Mouse (Mus musculus) Muller cell, postnatal 12 days (primary cell): ENCODE measurements around the gene Tmem253.
"Not testable (repeated sequence)": the region's sequence is repeated elsewhere in the genome, so short reads cannot be mapped to it uniquely, and the experiment has no call there.

Source experiments
- DNase-seq: peaks from one replicate; pipeline ENCODE4 v3.0.0-alpha.2; 2015; ENCODE audit errors: inconsistent ontology term

The Tmem253 gene

GRCm38 (mm10) chr14:52021568-52022212 lies 6.2 kb downstream of the Tmem253 start:
- DNase-seq, result no peak

- no peak for DNase-seq
Observed at GRCm38 (mm10) chr14:52022244-52022708, 6.8 kb downstream of the Tmem253 start.

GRCm38 (mm10) chr14:52022709-52023459 lies 7.4 kb downstream of the Tmem253 start:
- DNase-seq, result peak; percentile 98

- DNase-seq, result no peak
Observed at GRCm38 (mm10) chr14:52024133-52024532, 8.7 kb downstream of the Tmem253 start.

GRCm38 (mm10) chr14:52026342-52026741 lies 10.9 kb downstream of the Tmem253 start:
- no peak for DNase-seq

GRCm38 (mm10) chr14:52035926-52036325 lies 20.5 kb downstream of the Tmem253 start:
- no peak for DNase-seq

GRCm38 (mm10) chr14:52039332-52039731 lies 23.9 kb downstream of the Tmem253 start:
- DNase-seq, result no peak

GRCm38 (mm10) chr14:52042359-52042758 lies 26.9 kb downstream of the Tmem253 start, which contains the start of gene Olfr221:
TSS of gene Olfr221 (minus strand) at chr14:52042459.
- DNase-seq, result not testable (repeated sequence)

- DNase-seq, result no peak
Observed at GRCm38 (mm10) chr14:52043446-52043845, 28.0 kb downstream of the Tmem253 start.

GRCm38 (mm10) chr14:52044901-52045678 lies 29.6 kb downstream of the Tmem253 start:
- DNase-seq, result no peak

GRCm38 (mm10) chr14:52045966-52046565 lies 30.6 kb downstream of the Tmem253 start:
- no peak for DNase-seq

- DNase-seq, result not testable (repeated sequence)
Observed at GRCm38 (mm10) chr14:52052720-52053119, 37.3 kb downstream of the Tmem253 start.

- DNase-seq, result no peak
Observed at GRCm38 (mm10) chr14:52059982-52060381, 44.5 kb downstream of the Tmem253 start.

GRCm38 (mm10) chr14:52060800-52061199 lies 45.3 kb downstream of the Tmem253 start:
- no peak for DNase-seq

GRCm38 (mm10) chr14:52061798-52062197 lies 46.3 kb downstream of the Tmem253 start:
- no peak for DNase-seq

GRCm38 (mm10) chr14:52066135-52066534 lies 50.7 kb downstream of the Tmem253 start:
- no peak for DNase-seq
